Mouse (Mus musculus): ENCODE results near the gene Nop2.

- no peak for TF ChIP-seq GATA1 (IDR thresholded peaks at IDR 0.05; ENCODE audit: borderline replicate concordance, low read length)
- no peak for TF ChIP-seq FLI1 (IDR thresholded peaks at IDR 0.05; ENCODE audit: low read length)
Observed at GRCm38 (mm10) chr6:125159773-125160557, 28.3 kb downstream of the Nop2 start.
